Mouse (Mus musculus): ENCODE measurements around the gene Alg3.
A peak's percentile ranks its signal among the peaks of the same experiment; 100 is the strongest.

Alg3 gene

DNA sequence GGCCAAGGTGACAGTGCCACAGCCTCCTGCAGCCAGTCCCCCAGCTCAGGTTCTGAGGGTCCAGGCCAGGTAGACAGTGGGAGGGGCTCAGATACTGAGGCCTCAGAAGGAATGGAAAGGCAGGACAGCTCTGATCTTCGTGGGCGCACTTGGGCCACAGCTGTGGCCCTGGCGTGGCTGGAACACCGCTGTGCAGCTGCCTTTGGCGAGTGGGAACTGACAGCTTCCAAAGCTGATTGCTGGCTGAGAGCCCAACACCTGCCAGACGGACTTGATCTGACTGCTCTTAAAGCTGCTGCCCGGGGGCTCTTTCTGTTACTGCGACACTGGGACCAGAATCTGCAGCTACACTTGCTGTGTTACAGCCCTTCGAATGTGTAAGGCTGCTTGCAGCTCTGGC, 6.8 kb downstream of the Alg3 start:
- DNase-seq (ENCODE audit: low spot score) = peak; percentile 23

DNA sequence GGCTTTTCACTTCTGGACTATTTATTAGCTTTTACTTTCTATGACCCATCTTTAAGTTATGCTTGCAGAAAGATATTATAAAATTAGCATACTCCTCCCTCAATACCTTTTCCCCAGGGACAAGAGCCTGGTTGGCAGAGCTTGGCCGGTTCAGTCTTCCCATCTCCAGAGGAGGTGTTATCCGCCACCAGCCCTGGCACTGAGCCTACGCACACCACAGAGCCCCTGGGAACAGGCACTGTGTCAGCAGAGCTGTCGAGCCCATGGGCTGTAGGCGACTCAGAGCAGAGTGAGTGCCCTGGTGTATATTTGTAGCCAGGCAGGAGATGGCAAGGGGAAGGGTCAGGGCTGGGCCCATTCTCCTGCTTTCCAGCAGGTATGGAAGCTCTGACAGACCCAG, 11.0 kb downstream of the Alg3 start:
- DNase-seq (ENCODE audit: low spot score) = peak; percentile 50

DNA sequence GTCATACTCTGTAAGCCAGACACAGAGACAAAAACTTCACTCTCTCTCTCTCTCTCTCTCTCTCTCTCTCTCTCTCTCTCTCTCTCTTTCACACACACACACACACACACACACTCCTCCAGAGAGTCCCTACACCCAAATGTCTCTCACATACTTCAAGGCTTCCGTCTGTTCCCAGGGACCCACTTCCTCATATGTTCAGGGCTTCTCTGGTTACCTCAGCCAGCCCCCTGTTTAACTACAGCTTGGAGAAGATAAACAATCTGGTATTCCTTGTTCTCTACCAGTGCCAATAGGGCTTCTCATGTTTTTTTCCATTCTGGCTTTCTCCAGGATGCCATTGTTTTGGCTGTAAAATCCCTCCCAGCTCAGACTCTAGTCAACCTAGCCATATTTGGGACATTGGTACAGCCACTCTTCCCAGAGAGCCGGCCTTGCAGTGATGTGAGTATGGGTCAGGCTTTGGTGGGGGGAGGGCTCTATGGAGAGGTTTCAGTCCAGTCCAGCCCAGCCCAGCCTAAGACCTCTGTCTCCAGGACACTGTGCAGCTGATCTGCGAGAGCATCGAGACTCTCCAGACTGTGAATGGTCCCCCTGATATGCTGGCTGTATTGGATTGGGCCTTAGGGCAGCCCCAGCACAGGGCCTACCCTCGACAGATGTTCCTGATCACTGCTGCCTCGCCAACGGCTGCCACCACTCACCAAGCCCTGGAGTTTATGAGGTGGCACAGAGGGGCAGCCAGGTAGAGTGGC, 14.7 kb downstream of the Alg3 start:
- DNase-seq (ENCODE audit: low spot score) = no peak

DNA sequence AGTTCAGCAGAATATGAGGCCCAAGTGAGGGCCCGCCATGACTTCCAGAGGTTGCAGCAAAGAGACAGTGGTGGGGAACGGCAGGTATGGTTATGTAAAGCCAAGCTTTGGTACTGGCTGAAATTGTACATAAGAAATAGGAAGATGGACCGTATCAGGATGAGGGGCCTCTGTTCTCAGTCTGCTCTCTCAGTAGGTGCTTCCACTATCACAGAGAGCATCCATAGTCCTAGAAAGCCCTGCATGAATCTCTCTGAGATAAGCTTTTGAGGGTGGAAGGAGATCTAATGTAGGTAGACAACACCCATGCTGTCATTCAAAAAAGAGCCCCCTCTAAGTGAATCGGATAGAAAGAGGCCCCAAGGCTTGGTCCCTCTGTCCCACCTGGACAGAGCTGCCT, 15.8 kb downstream of the Alg3 start:
- DNase-seq (ENCODE audit: low spot score) = no peak

DNA sequence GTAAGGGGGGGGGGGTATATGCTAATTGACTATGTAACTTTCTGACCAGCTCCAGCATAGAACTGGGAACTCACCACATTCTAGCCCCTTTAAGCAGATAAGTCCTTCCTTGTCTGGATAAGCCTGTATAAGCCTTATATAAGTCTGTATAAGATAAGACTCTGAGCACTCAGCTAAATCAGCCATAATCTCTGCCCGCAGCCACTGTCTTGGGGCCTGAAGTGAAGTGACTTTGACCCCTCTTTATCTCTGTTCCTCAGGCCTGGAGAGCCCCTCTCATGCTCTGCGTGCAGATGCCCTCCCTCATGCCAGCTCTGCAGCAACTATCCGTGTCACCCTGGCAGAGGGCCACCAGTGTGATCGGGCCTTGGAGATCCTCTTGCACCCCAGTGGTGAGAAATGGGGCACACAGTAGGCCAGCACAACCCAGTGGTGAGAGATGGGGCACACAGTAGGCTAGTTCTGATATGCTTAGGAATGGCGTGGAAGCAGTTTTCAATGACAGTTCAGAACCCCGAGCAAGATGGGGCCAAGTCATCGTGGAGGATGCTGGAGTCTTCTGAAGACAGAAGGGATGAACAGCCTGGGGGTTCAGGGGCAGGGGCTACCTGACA, 16.4 kb downstream of the Alg3 start:
- no peak for DNase-seq (ENCODE audit: low spot score)

DNA sequence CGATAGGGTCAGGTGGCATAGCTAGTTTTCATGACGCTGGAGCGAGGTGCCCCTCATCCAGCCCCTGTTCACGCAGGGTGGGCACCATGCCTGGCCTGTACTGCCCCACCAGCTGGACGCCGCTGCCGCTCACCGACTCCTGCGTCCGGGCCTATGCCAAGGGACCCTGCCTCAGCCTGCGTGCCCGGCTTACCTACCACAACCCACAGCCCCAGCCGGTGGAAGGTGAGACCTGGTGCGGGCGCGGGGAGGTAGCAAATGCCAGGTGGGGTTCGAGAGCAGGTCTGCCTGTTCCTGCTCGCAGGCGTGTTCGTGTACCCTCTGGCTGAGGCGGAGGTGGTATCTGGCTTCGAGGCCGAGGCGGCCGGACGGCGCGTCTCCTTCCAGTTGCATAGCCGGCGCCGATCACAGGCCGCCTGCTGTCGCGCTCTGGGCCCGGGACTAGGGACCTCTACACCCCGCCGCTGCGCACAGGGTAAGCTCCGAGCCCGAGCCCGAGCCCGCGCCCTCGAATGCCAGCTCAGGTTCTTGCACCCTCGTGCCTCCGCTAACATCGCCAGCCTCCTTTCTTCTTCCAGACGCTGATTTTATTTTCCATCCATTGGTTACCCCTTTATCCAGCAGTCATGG, 20.3 kb downstream of the Alg3 start:
- no peak for DNase-seq (ENCODE audit: low spot score)

DNA sequence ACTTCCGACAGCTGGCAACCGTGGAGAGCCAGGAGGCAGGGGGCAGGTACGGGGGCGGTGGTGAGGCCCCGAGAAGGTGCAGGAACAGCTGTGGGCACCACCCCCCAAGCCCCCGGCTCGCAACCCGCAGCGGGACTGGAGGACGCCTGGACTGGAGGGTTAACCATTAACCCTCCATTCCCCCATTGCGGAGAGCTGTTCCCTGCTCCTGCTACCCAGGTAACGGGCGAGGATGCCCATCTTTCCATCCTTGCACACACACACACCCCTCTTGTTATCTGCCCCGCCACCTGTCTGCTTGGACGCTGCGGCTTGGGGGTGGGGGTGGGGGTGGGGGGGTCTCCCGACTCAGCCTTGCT, 20.9 kb downstream of the Alg3 start:
- no peak for DNase-seq (ENCODE audit: low spot score)

DNA sequence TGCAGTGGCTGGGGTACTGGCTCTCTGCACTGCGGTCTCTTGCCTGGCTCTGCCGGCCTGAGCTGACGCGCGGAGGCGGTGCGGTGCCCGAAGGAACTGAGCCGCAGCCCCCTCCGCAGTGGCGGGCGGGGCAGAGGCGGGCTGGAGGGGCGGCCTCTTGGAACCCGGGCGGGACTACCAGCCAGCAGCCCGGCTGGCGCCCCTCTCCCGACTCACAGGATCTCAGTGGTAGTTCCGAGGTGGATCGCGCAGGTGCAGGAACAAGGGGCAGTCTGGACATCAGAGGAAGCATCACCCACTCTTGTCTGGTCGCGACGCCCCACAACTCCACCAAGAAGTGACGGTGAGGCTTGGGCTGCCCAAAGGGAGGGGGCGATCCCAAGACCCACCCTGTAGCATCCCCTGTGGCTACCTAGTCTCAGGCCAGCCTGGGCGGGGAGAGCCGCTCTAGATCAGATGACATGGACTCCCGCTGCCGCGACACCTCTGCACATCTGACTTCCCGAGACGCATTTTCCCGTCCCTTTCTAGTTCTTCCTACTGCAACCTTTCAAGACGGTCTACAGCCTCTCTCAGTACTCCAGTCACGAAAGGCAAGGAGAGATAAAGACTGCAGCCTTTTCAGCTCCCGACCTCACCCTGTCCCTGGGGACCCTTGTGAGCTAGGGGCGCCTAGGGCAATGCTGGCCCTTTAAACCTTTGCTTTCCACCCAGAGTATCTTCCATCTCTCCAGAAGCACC, 21.4 kb downstream of the Alg3 start:
- peak; percentile 69 for DNase-seq (ENCODE audit: low spot score)

DNA sequence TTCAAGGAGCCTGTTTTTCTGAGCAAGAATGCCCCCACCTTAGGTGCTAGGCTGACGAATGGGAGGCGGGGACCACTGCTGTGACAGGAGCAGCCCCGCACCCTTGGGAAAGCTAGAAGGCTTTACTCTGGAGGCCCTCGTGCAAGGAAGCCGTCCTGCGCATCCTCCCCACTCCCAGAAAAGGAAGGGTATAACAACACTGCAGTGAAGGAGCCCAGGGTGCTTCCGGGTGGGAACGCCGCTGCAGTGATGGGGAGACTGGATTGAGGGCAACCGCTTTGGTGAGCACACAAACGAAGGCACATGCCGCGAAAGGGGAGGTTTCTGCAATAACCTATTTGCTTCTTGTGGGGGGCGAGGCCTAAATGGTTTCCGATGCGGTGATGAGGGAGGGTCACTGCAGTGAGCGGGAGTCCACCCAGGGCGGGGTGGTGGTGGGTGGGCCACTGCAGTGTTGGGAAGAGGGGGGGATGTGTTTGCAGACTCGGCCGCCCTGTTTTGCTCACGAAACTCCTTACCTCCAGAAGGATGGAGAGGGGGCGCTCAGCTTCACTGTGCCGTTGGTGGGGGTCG, 22.1 kb downstream of the Alg3 start, which contains the start of gene Vwa5b2:
Gene Vwa5b2, plus strand, starts transcription at position 106 of the 573 bp plus-strand sequence.
- DNase-seq (ENCODE audit: low spot score) = peak; percentile 25

DNA sequence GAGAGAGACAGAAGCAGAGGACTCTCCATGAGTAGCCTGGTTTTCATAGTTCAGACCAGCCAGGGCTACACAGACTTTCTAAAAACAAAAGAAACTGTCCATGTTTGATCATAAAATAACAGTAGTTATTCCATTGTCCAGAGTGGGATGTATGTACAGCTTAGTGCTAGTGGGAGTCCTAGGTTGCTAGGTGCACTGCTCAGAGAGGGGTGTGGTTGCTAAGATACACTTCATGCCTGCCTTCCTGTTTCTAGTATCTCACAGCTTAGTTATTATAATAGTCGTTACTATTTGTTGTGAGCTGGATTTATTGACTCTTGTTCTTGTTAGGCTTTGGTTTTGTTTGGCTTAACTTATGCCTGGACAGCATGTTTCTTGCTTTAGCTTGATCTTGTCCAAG, 46.5 kb downstream of the Alg3 start:
- no peak for DNase-seq (ENCODE audit: low spot score)

DNA sequence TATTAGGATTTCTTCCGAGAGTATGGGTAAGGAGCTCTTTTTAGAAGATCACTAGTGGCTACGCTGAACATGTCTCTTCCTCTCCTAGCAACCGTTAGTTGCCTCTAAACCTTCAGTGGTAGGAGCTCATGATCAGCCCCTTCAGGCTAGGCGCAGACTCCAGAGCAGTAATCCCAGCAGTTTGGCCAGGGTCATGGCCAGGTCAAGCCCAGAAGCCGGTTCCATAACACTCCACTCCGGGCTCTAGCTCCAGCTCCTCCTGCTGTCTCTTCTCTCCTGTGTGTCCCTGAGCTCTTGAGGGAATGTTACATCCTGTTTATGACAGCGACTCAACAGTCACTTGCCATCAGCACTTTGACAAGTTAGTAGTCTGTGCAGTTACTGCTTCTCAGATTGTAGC, 54.2 kb downstream of the Alg3 start:
- DNase-seq (ENCODE audit: low spot score) = no peak
